Mouse (Mus musculus): Measurements from ENCODE around the gene Rnf225. TPM values are rescaled to one million over a fixed set of nuclear protein-coding genes. Genes with fewer than 3 reads are reported as not detected.
A peak's percentile ranks its signal among the peaks of the same experiment; 100 is the strongest.

Rnf225 gene
- total and polyA plus RNA-seq, 3 experiments: 0.89 to 2.3 TPM; not detected in 1

GRCm38 (mm10) chr7:12940599-12940998 is 13.4 kb downstream of the Rnf225 start:
- no peak for DNase-seq (ENCODE audit: low read depth, low spot score)
- no peaks in the 10 kb centered on the region for H3K36me3 ChIP-seq (ENCODE audit: control insufficient read depth in 1 of 2, insufficient read depth in 2 of 2, low read length in 2 of 2)
- no peak for TF ChIP-seq MAX (IDR thresholded peaks at IDR 0.05; ENCODE audit: low read length)
- no peak for TF ChIP-seq TAL1 (IDR thresholded peaks at IDR 0.05; ENCODE audit: low read length)
- TF ChIP-seq CHD1 (IDR thresholded peaks at IDR 0.05; ENCODE audit: low read depth, low read length): no peak
- no peak for TF ChIP-seq MYB (IDR thresholded peaks at IDR 0.05; ENCODE audit: low read depth, low read length)
- TF ChIP-seq SMC3 (IDR thresholded peaks at IDR 0.05; ENCODE audit: low read depth, low read length): no peak
- TF ChIP-seq EP300 (IDR thresholded peaks at IDR 0.05; ENCODE audit: low read depth in 1 of 2, low read length in 2 of 2): no peak
- no peak for TF ChIP-seq ZKSCAN1 (IDR thresholded peaks at IDR 0.05; ENCODE audit: low read depth, low read length)
- TF ChIP-seq POLR2AphosphoS2 (IDR thresholded peaks at IDR 0.05; ENCODE audit: low read length): no peak
- no peak for TF ChIP-seq ZMIZ1 (IDR thresholded peaks at IDR 0.05; ENCODE audit: low read depth, low read length)
- no peak for TF ChIP-seq MYC (IDR thresholded peaks at IDR 0.05; ENCODE audit: low read depth, low read length)
- no peaks in the 10 kb centered on the region for H3K4me1 ChIP-seq (ENCODE audit: control insufficient read depth in 1 of 2, insufficient read depth in 2 of 2, low read length in 2 of 2)
- H3K9ac ChIP-seq (ENCODE audit: control insufficient read depth, low read depth, low read length, poor library complexity, severe bottlenecking): no peak overlapping the region
- no peaks in the 10 kb centered on the region for H3K9me3 ChIP-seq (replicated peaks; ENCODE audit: insufficient read depth, low read length)
- no peaks in the 10 kb centered on the region for H3K79me2 ChIP-seq (ENCODE audit: control insufficient read depth, insufficient read depth, low read length, poor library complexity)
- no peaks in the 10 kb centered on the region; a peak in 1 of 4 replicates for H3K27me3 ChIP-seq (ENCODE audit: control insufficient read depth in 1 of 2, insufficient read depth in 2 of 2, low read length in 2 of 2)
- no peak overlapping the region for H3K27ac ChIP-seq (ENCODE audit: control insufficient read depth, low read depth, low read length)
- no peak overlapping the region for H3K4me3 ChIP-seq (ENCODE audit: control insufficient read depth in 1 of 2, insufficient read depth in 1 of 2, low read depth in 2 of 2, low read length in 2 of 2)

- Histone ChIP-seq H3K27ac (ENCODE audit: control insufficient read depth, low read depth, low read length) (no peak overlapping the region), H3K9me3 (replicated peaks; ENCODE audit: insufficient read depth, low read length) (no peaks in the 10 kb centered on the region), H3K79me2 (ENCODE audit: control insufficient read depth, insufficient read depth, low read length, poor library complexity) (no peaks in the 10 kb centered on the region), H3K4me1 (ENCODE audit: control insufficient read depth in 1 of 2, insufficient read depth in 2 of 2, low read length in 2 of 2) (peaks cover 0 to 2% of the 10 kb centered on the region in 2 experiments; a peak in 1 of 4 replicates), H3K4me3 (ENCODE audit: control insufficient read depth in 1 of 2, insufficient read depth in 1 of 2, low read depth in 2 of 2, low read length in 2 of 2) (no peak overlapping the region), H3K9ac (ENCODE audit: control insufficient read depth, low read depth, low read length, poor library complexity, severe bottlenecking) (no peak overlapping the region), H3K27me3 (ENCODE audit: control insufficient read depth in 1 of 2, insufficient read depth in 2 of 2, low read length in 2 of 2) (no peaks in the 10 kb centered on the region; a peak in 1 of 4 replicates), H3K36me3 (ENCODE audit: control insufficient read depth in 1 of 2, insufficient read depth in 2 of 2, low read length in 2 of 2) (no peaks in the 10 kb centered on the region)
- peak; percentile 74 for DNase-seq (ENCODE audit: low read depth, low spot score)
- TF ChIP-seq RAD21 (IDR thresholded peaks at IDR 0.05; ENCODE audit: low read depth, low read length) (peak; percentile 45), TAL1 (IDR thresholded peaks at IDR 0.05; ENCODE audit: low read length) (no peak), MYB (IDR thresholded peaks at IDR 0.05; ENCODE audit: low read depth, low read length) (no peak), POLR2AphosphoS2 (IDR thresholded peaks at IDR 0.05; ENCODE audit: low read length) (no peak), NELFE (IDR thresholded peaks at IDR 0.05; ENCODE audit: low read depth, low read length) (no peak), MYC (IDR thresholded peaks at IDR 0.05; ENCODE audit: low read depth, low read length) (no peak), TCF12 (IDR thresholded peaks at IDR 0.05; ENCODE audit: low read depth, low read length) (no peak), SMC3 (IDR thresholded peaks at IDR 0.05; ENCODE audit: low read depth, low read length) (peak; percentile 64), CHD2 (IDR thresholded peaks at IDR 0.05; ENCODE audit: low read length) (no peak), KAT2A (conservative IDR thresholded peaks at IDR 0.05; ENCODE audit: low read depth, low read length) (no peak), MAFK (IDR thresholded peaks at IDR 0.05; ENCODE audit: borderline replicate concordance, low read depth, low read length) (no peak), ZKSCAN1 (IDR thresholded peaks at IDR 0.05; ENCODE audit: low read depth, low read length) (no peak), MAZ (IDR thresholded peaks at IDR 0.05; ENCODE audit: low read depth, low read length) (no peak), ZC3H11A (IDR thresholded peaks at IDR 0.05; ENCODE audit: low read depth, low read length) (no peak; the same call in 1 of the 2 replicates), CTCF (IDR thresholded peaks at IDR 0.05 in 2 of 3, conservative IDR thresholded peaks at IDR 0.05 in 1 of 3; ENCODE audit: control insufficient read depth in 1 of 3, insufficient read depth in 1 of 3, low read depth in 2 of 3, low read length in 3 of 3, poor library complexity in 1 of 3, severe bottlenecking in 1 of 3) (peak; percentile 42 to 64 (median 59)), GABPA (IDR thresholded peaks at IDR 0.05; ENCODE audit: low read depth, low read length) (no peak), CHD1 (IDR thresholded peaks at IDR 0.05; ENCODE audit: low read depth, low read length) (no peak), E2F4 (IDR thresholded peaks at IDR 0.05; ENCODE audit: borderline replicate concordance, low read depth, low read length) (no peak), MEF2A (IDR thresholded peaks at IDR 0.05; ENCODE audit: extremely low read depth, insufficient replicate concordance, low read depth, low read length, poor library complexity, severe bottlenecking) (no peak), GATA1 (IDR thresholded peaks at IDR 0.05; ENCODE audit: low read depth, low read length) (no peak), JUND (IDR thresholded peaks at IDR 0.05; ENCODE audit: low read depth, low read length) (no peak), USF1 (IDR thresholded peaks at IDR 0.05; ENCODE audit: low read depth, low read length) (no peak), TBP (IDR thresholded peaks at IDR 0.05; ENCODE audit: low read depth, low read length) (no peak), MXI1 (IDR thresholded peaks at IDR 0.05; ENCODE audit: low read depth, low read length) (no peak), UBTF (IDR thresholded peaks at IDR 0.05; ENCODE audit: borderline replicate concordance, insufficient read depth, low read depth, low read length) (no peak), USF2 (IDR thresholded peaks at IDR 0.05; ENCODE audit: borderline replicate concordance in 1 of 2, insufficient read depth in 1 of 2, low read depth in 1 of 2, low read length in 2 of 2) (no peak), HCFC1 (IDR thresholded peaks at IDR 0.05; ENCODE audit: low read depth, low read length) (0 out of 2 replicates have a peak, but pooled peaks have one; percentile 28), ZMIZ1 (IDR thresholded peaks at IDR 0.05; ENCODE audit: low read depth, low read length) (no peak), BHLHE40 (IDR thresholded peaks at IDR 0.05; ENCODE audit: borderline replicate concordance, low read depth, low read length) (no peak)
Measured at GRCm38 (mm10) chr7:12943488-12943887, 16.3 kb downstream of the Rnf225 start.
